Mouse (Mus musculus) erythroblast, embryonic 14.5 days (primary cell): Measurements from ENCODE around the gene Tmem147. TPM values are rescaled to one million over a fixed set of nuclear protein-coding genes. Genes with fewer than 3 reads are reported as not detected.
"Not testable (repeated sequence)": the region's sequence is repeated elsewhere in the genome, so short reads cannot be mapped to it uniquely, and the experiment has no call there.

Experiments used
- H3K27me3 ChIP-seq: 2 replicates; pipeline ENCODE4 v1.6.1; 2012; ENCODE audit warnings: inconsistent platforms; ENCODE audit not compliant: control insufficient read depth
- H3K36me3 ChIP-seq: 2 replicates; pipeline ENCODE4 v1.6.1; 2012; ENCODE audit warnings: mild to moderate bottlenecking, inconsistent platforms; ENCODE audit not compliant: control insufficient read depth
- H3K4me1 ChIP-seq: 2 replicates; pipeline ENCODE4 v1.6.1; 2012; ENCODE audit warnings: inconsistent platforms; ENCODE audit not compliant: control insufficient read depth
- H3K4me3 ChIP-seq: replicated peaks from 2 replicates; pipeline ENCODE3; 2012; ENCODE audit warnings: moderate library complexity, mild to moderate bottlenecking, inconsistent platforms
- H3K9me3 ChIP-seq: 2 replicates; pipeline ENCODE4 v1.6.1; 2012; ENCODE audit warnings: low read length, inconsistent platforms, mixed read lengths; ENCODE audit not compliant: control insufficient read depth
- GATA1 ChIP-seq: IDR thresholded peaks from 2 replicates; pipeline ENCODE4 v1.6.1; 2012; ENCODE audit warnings: low read length, inconsistent platforms, mixed read lengths
- TAL1 ChIP-seq: IDR thresholded peaks from 3 replicates; pipeline ENCODE4 v1.6.1; 2012; ENCODE audit warnings: low read length, inconsistent platforms, mixed read lengths
- polyA plus RNA-seq: library from polyadenylated mRNA; stranded (reverse); fragments of >175 nt; gene quantifications from 2 replicates; pipeline ENCODE4 v1.2.3, GENCODE M21; 2012

The Tmem147 gene
- polyA plus RNA-seq, 1 experiment, result 1.6 TPM

DNA sequence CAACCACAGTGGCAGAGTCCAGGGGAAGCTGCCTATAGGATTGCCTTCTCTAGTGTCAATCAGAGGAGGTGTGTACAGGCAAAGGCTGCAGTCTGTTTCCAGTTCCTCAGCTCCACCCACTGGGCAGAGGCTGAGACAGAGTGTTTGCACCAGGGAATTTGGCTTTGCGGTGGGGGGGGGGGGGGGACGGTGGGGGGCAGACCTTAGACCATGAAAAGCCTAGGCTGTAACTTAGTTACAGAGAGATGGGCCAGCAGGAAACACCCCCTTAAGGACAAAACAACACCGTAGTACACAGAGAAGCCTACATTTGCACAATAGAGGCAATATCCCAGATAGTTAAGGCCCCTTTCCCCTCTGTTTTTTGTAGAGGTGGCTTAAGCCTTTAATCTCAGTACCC is 27.7 kb upstream of the Tmem147 start:
- TF ChIP-seq TAL1, result no peak
- TF ChIP-seq GATA1, result no peak
- Histone ChIP-seq H3K9me3 (peaks cover 9% of the 10 kb centered on the region), H3K4me1 (peaks cover 3% of the 10 kb centered on the region)

DNA sequence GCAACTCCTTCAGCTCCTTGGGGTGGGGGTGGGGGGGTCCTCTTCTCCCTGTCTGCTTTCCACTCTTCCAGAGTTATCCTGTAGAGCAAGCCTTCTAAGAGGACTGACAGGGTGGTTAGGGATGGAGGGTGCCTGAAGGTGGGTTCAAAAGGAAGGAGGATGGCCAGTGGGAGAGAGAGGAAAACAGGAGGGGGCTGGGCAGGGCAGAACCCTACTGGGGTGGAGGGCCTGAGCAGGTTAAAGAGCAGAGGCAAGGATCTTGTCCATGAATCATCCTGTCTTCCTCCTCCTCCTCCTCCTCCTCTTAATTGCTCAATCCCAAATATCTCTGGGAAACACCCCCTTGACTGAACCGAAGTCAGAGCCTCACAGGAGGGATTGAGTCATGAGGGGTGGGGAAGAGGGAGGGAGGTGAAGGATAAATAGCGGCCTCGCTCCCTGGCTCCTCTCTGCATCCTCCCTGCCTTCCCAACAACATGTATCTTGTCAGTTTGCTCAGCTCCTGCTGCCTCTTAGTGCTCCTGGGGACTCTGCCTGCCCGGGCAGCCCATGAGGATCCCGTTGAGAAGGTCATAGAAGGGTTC is 21.8 kb upstream of the Tmem147 start, which contains the start of gene Sbsn:
TSS of gene Sbsn (plus strand) at position 386 of the 584 bp plus-strand sequence.
- Histone ChIP-seq H3K9me3 (peaks cover 9% of the 10 kb centered on the region), H3K4me3 (no peak within 1 kb of the TSS), H3K4me1 (no peaks in the 10 kb centered on the region), H3K36me3 (no peaks in the 10 kb centered on the region), H3K27me3 (no peaks in the 10 kb centered on the region; the same call in 1 of the 2 replicates)
- TF ChIP-seq TAL1 (no peak), GATA1 (no peak)

More for the DNA sequence above, 27.7 kb upstream of the Tmem147 start:
- no peaks in the 10 kb centered on the region; the same call in 1 of the 2 replicates for H3K27me3 ChIP-seq
- H3K4me3 ChIP-seq, result no peak overlapping the region
- no peaks in the 10 kb centered on the region for H3K36me3 ChIP-seq

DNA sequence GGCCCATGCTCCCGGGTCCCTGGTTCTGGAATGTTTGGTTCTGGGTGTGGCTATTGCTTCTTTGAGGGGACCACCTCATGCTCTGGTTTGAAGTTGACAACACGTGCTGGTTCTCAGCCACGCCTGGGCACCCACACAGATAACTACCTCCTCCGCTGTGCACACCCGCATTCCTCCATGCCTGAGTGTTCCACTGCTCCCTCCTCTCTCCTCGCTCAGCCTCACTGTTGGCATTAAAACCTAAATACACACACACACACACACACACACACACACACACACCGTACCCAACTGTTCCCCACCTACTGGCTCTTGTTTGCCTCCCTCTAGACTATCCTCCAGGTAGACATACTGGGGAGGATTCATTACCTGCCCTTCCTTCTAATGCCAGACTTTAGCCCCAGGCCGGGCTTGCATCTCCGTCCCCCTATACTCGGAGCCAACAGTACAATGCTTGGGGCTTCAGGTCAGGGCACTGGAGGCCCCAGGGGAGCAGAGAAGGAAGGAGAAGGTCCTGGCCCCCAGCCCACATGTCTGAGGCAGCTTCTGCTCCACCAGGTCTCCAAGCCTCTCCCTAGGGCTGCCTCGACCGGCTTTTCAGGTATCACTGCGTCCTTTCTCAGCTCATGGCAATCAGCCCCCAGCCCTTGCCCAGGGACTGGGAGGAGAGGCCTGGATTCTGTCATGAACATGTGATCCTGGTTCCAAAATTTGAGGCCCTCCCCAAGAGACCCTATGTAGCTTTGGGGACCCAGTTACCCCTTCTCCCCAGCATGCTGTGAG is 20.7 kb upstream of the Tmem147 start:
- no peaks in the 10 kb centered on the region for H3K36me3 ChIP-seq
- peaks cover 6% of the 10 kb centered on the region for H3K9me3 ChIP-seq

DNA sequence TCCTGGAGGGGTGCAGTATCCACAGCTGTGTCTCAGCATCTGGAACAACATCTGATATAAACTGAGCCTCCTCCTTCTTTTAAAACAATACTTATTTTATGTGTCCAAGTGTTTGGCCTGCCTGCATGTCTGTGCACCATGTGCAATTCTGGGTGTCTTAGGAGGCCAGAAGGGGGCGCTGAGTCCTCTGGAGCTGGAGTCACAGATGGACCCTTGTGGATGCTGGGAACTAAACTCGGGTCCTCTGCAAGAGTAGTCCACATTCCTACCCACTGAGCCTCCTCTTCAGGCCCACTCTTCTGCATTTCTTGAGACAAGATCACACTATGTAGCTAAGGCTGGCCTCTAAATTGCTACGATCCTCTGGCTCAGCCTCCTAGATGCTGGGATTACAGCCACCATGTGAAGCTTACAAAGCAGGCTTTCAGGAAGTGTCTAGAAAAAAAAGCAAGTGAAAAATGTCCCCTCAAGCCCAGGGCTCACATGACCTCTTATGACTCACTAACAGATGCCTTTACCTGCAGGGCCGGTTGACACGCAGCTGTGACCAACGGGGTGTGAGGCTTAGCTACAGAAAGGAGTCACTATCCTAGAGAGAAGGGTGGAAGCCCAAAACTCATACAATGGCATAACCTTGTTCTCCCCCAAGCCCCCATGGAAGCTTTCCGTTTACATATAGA is 18.3 kb upstream of the Tmem147 start:
- Histone ChIP-seq H3K27me3 (no peaks in the 10 kb centered on the region), H3K36me3 (no peaks in the 10 kb centered on the region), H3K4me3 (no peak overlapping the region), H3K4me1 (no peaks in the 10 kb centered on the region), H3K9me3 (no peaks in the 10 kb centered on the region)
- no peak for TF ChIP-seq TAL1
- TF ChIP-seq GATA1, result no peak

More for the DNA sequence above, 20.7 kb upstream of the Tmem147 start:
- Histone ChIP-seq H3K4me3 (no peak overlapping the region), H3K4me1 (no peaks in the 10 kb centered on the region), H3K27me3 (no peaks in the 10 kb centered on the region; the same call in 1 of the 2 replicates)
- no peak for TF ChIP-seq TAL1
- no peak for TF ChIP-seq GATA1

DNA sequence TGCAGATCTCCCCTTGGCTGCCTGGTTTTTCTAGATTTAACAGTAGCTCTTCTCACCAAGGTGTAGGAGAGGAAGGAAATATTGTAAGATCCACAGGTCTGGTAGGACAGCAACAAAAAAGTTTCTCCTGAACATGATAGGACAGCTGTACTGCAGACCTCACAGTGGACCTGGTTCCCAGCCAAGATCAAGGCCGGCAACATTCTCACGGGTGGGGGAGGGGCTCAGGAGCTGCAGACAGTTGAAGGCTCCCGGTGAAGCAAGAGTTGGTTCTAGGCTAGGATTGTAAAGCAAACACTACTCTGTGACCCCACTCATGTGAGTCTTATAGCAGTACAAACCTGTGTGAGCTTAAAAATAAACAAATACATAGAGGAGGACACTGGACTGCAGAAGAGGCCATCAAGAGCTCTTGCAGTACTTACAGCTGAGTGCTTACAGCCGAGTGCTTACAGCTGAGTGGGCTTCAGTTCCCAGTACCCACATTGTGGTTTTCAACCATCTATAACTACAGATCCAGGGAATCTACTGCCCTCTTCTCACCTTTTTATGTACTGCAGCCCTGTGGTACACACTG is 14.8 kb upstream of the Tmem147 start:
- Histone ChIP-seq H3K27me3 (no peaks in the 10 kb centered on the region), H3K4me1 (no peaks in the 10 kb centered on the region), H3K4me3 (no peak overlapping the region), H3K36me3 (no peaks in the 10 kb centered on the region; the same call in 1 of the 2 replicates), H3K9me3 (0 out of 2 replicates have a peak, but pooled peaks cover 3% of the 10 kb centered on the region)
- no peak for TF ChIP-seq TAL1
- no peak for TF ChIP-seq GATA1

DNA sequence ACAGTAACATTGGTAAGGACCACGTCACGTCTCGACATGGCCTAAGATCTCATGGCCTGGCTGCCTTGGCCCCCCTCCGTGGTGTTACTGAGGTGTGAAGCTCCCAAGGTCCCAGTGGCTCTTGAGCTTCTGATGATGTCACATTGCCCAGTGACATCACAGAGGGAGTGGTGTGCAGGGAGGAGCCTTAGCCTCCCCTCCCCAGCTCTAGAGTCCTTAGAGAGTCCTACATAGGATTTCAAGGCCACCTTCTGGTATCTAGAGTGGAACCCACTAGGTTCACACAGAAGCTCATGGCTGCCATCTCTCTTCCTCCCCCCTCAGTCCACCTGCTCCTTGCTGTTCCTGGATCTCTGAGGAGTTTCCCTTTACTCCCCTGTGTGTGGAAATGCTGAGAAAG is 14.3 kb upstream of the Tmem147 start, which contains the start of gene Gapdhs:
TSS of gene Gapdhs (minus strand) at position 65 of the 400 bp plus-strand sequence.
- H3K4me1 ChIP-seq, H3K27me3 ChIP-seq, H3K9me3 ChIP-seq, H3K4me3 ChIP-seq, H3K36me3 ChIP-seq: not testable (repeated sequence)

DNA sequence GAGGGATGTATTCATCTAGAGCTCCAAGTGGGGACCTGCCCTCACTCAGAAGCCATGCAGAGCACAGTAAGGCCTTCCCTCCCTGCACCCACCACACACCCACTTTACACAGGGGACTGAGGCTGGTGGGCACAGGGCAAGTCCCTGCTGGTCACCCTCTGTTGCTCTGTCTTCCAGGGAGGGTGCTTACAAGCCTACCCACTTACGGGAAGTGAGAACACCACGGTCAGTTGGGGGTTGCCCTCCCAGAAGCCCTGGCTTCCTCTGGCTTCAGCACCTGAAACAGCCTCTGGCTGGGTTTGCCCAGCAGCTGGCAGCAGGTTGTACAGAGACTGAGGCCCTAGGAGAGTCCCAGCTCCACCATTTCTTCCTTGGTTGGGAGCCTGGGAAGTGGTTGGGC is 13.2 kb upstream of the Tmem147 start:
- H3K4me3 ChIP-seq, H3K4me1 ChIP-seq, H3K27me3 ChIP-seq, H3K9me3 ChIP-seq, H3K36me3 ChIP-seq: not testable (repeated sequence)

DNA sequence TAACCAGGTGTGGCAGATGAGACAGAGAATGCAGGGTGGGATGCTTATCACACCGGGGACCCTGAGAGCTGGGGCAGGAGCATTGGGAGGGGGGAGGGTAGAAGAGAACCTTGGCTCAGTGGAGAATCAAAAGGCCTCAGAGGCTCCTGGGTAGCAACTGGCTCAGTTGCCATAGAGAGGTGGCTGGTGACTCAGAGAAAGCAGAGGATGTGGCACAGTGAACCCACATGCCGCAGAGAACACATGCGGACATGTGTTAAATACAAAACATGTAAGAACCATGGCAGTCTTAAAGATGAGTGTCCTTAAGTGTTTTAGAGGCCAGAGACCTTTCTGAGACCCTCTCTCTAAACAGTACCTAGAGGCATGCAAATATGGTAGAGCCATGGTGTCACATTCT is 6.9 kb upstream of the Tmem147 start:
- Histone ChIP-seq H3K4me3 (no peak overlapping the region), H3K4me1 (no peaks in the 10 kb centered on the region), H3K36me3 (peaks cover 53% of the 10 kb centered on the region), H3K9me3 (0 out of 2 replicates have a peak, but pooled peaks cover 3% of the 10 kb centered on the region), H3K27me3 (no peaks in the 10 kb centered on the region)
- no peak for TF ChIP-seq GATA1
- TF ChIP-seq TAL1, result no peak

DNA sequence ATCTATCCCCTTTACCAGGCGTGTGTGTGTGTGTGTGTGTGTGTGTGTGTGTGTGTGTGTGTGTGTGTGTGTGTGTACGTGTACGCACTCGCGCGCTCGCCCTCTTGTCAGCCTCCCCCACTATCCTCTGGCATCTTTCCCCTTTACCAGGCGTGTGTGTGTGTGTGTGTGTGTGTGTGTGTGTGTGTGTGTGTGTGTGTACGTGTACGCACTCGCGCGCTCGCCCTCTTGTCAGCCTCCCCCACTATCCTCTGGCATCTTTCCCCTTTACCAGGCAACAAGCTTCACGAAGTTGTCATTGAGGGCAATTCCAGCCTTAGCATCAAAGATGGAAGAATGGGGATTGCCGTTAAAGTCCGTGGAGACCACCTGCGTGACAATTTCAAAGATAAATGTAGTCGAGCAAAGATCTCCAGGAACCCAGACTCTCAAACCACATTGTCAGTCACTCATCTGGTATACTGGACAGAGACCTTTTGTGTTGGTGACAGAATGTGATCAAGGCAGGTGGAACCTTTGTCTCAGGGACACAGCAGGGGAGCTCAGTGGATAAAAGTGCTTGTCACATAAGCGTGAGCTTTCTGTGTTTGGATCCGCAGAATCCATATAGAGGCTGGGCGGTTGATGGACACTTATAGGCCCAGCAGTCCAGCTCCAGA is 853 bp upstream of the Tmem147 start:
- not testable (repeated sequence) for H3K27me3 ChIP-seq, H3K9me3 ChIP-seq
- peaks cover 54% of the 10 kb centered on the region for H3K36me3 ChIP-seq

More for the DNA sequence above, 853 bp upstream of the Tmem147 start:
- H3K4me1 ChIP-seq, result peaks cover 26% of the 10 kb centered on the region
- peak overlapping the region; percentile 77 for H3K4me3 ChIP-seq
